Mouse (Mus musculus) spleen, adult 2 months (tissue): ENCODE measurements around the gene Wdr72.

Source experiments
- CTCF ChIP-seq: fragments of 200-500 bp; IDR thresholded peaks from 2 replicates; pipeline ENCODE4 v1.5.1; 2011; ENCODE audit warnings: mild to moderate bottlenecking, inconsistent platforms; ENCODE audit not compliant: insufficient read depth, insufficient read length, insufficient replicate concordance; ENCODE audit errors: extremely low read depth
- POLR2A ChIP-seq: fragments of 200-500 bp; IDR thresholded peaks from 2 replicates; pipeline ENCODE4 v1.6.1; 2011; ENCODE audit warnings: low read depth, low read length, inconsistent platforms

DNA sequence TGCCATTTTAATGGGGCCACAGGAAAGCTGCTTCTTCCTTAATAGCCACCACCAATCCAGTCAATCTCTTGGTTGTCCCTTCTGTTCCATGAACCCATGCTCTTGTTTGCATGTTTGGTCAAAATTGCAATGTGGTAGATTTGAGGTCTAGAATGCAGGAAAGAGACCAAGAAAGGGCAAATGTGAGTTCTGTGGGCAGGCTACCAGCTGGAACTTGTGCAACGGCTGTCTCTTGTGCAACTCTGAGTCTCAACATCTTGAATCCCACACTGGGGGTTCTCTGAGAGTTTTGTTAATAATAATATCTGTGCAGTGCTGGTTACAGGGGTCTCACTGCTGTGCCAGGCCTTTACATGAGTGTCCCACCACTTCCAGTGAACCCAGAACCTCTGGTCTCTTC lies 208.6 kb downstream of the Wdr72 start:
- TF ChIP-seq POLR2A (no peak), CTCF (no peak)
